Mouse (Mus musculus) skeletal muscle tissue, adult 2 months (tissue): ENCODE results near the gene Angptl1.

Experiments
- DNase-seq: peaks from one replicate; pipeline ENCODE4 v3.0.0-alpha.2; 2012; ENCODE audit warnings: low read depth, low spot score

The Angptl1 gene

GRCm38 (mm10) chr1:156870616-156871015, 32.3 kb downstream of the Angptl1 start:
- DNase-seq = no peak

DNA sequence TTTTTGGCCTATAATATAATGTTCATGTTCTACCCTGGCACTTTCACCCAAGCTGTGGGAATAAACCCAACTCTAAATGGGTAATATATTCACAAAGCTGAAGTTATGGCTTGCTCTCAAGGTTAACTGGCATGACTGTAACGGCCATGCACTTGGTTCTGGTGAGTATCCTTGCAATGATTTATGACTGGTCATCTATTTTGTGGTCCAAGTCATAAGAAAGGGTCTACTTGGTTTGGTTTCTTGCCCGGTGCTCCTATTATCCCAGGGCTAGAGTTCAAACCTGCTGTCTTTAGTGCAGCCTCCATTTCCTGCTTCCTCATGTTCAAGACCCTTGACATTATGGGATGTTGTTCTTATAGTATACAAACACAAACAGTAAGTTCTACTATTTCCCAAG, 46.4 kb downstream of the Angptl1 start:
- DNase-seq = no peak

GRCm38 (mm10) chr1:156885879-156886278, 47.5 kb downstream of the Angptl1 start:
- no peak for DNase-seq

- DNase-seq = no peak
Measured at GRCm38 (mm10) chr1:156888830-156889229, 50.5 kb downstream of the Angptl1 start.

GRCm38 (mm10) chr1:156891561-156891960, 53.2 kb downstream of the Angptl1 start:
- no peak for DNase-seq

DNA sequence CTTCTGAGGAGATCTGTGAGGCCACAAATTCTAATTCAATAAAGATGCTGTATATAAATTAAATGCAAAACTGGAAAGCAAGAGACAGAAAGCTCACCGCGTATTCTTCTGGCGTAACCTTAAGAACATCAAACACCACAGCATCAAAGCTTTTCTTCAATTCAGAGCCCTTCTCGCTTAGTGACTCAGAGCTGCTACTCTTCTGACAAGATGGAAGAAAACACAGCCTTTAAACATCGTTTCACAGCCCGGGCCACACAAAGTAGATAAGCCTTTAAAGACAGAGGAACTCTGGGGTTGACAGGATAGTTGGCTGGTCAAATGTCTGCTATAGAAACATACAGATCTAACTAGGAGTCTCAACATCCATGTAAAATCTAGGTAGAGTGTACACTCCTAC, 63.3 kb downstream of the Angptl1 start:
- DNase-seq = no peak

DNA sequence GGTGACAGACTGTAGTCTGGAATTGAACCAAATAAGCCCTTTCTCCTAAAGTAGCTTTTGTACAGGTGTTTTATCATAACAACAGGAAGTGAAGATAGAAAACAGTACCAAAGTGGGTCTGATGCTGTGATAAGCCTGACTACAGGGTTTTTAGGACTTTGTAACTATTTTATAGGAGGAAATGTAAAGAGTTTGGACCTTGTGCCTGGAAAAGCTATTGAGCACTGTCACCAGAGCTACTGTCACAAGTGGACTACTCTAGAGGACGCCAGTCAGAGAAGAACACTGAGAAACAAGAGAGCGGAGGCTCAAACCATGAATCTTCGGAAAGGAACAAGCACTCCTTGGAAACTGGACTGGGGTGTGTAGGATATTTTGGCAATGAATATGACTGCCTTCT, 65.5 kb downstream of the Angptl1 start:
- DNase-seq = no peak

GRCm38 (mm10) chr1:156905660-156906059, 67.3 kb downstream of the Angptl1 start:
- no peak for DNase-seq

DNA sequence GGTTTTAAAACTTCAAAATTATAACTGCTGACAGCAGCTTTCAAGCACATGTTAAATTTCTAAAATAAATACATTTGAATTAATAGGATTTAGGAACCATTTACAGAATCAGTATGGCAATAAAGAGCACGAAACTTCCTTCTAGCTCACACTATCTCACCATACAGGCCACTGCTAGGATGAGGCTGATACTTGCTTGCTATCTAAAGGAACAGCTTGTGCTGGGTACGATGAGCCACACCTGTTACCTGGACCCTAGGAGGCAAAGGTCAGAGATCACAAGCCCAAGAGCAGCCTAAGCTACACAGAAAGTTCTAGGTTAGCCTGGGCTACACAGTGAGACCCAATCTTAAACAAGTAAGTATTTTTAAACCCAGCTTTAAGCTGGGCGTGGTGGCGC, 70.9 kb downstream of the Angptl1 start:
- no peak for DNase-seq

- DNase-seq = no peak
Measured at GRCm38 (mm10) chr1:156909866-156910265, 71.5 kb downstream of the Angptl1 start.
